Mouse (Mus musculus) embryonic fibroblast, embryonic 13.5 days (primary cell): ENCODE data around the gene 4930402F06Rik.
A peak's percentile ranks its signal among the peaks of the same experiment; 100 is the strongest.

Experiments used
- CTCF ChIP-seq: IDR thresholded peaks from 2 replicates; pipeline ENCODE4 v1.5.1; 2011; ENCODE audit warnings: mild to moderate bottlenecking, control low read depth, low read length, moderate library complexity, borderline replicate concordance; ENCODE audit not compliant: insufficient read depth
- POLR2A ChIP-seq: IDR thresholded peaks from 2 replicates; pipeline ENCODE4 v1.6.1; 2011; ENCODE audit warnings: low read depth, mild to moderate bottlenecking, control low read depth, low read length, moderate library complexity

- peak; percentile 32; the same call in 1 of the 2 replicates for TF ChIP-seq CTCF
- no peak for TF ChIP-seq POLR2A
These were observed 707 bp upstream of the 4930402F06Rik start for GRCm38 (mm10) chr2:35397590-35398173.
